In the genomic region with DNA sequence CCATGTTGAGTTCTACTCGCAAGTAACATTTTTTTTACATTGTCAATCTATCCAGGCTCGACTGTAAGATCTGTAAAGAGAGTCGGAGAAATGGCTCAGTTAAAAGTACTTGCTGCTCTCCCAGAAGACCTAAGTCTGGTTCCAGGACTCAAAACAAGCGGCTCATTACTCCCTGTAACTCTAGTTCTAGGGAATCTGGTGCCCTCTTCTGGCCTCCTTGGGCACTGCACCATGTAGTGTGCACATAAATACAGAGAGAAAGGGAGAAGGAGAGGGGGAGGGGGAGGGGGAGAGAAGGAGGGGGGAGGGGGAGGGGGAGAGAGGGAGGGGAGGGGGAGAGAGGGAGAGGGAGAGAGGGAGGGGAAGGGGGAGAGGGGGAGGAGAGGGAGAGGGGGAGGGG, we compare ENCODE assay signal across 17 mouse cellular contexts.
A peak's percentile ranks its signal among the peaks of the same experiment; 100 is the strongest.
DNase-seq lines count a peak whose midpoint lies in the region; TF ChIP-seq lines count a peak whose summit lies in the region.
"Had no signal": no experiment of that assay in that cellular context is flagged by ENCODE, and none has a peak within 500 bp of the region (broad histone marks: within the 10 kb centered on the region; RNA-seq: fewer than 3 reads in every experiment).

No protein-coding gene starts in this region.

- TF ChIP-seq CTCF in layer of hippocampus, adult 2 months (conservative IDR thresholded peaks at IDR 0.05) = peak; percentile 27; the same call in 1 of the 2 replicates
- no peak; the same call in 1 of the 2 replicates for TF ChIP-seq CTCF in gastrocnemius, adult 2 months (IDR thresholded peaks at IDR 0.05)

- H3K4me3 ChIP-seq in layer of hippocampus, adult 2 months = no peak overlapping the region
- H3K4me3 ChIP-seq in gastrocnemius, adult 2 months = no peak overlapping the region
- H3K4me3 ChIP-seq: heart, embryonic 13.5 days; hindbrain, embryonic 10.5 days; liver, embryonic 13.5 days; neural tube, embryonic 12.5 days had no signal

- no peak overlapping the region for H3K27ac ChIP-seq in layer of hippocampus, adult 2 months
- H3K27ac ChIP-seq in gastrocnemius, adult 2 months = no peak overlapping the region
- H3K27ac ChIP-seq: heart, embryonic 13.5 days; hindbrain, embryonic 10.5 days; liver, embryonic 13.5 days; macrophage; neural tube, embryonic 12.5 days had no signal

- intact Hi-C loops in gastrocnemius, adult 2 months (cut with DNase I) = no loop called here

- no peak for DNase-seq in layer of hippocampus, adult 2 months (ENCODE audit: low spot score in 2 of 2)
- DNase-seq in layer of hippocampus, adult 11-12 months (ENCODE audit: low spot score) = no peak
- DNase-seq in thymus, postnatal 4 days = peak; percentile 12
- DNase-seq in thymus, postnatal 14 days = no peak
- peak; percentile 91 for DNase-seq in R1 (ENCODE audit: low read depth, low spot score)
- DNase-seq in gastrocnemius, adult 2 months = no peak
- no peak for DNase-seq in spleen, postnatal 4 days (ENCODE audit: low spot score in 2 of 2)
- DNase-seq: cerebellum, adult 8-10 months; embryo, embryonic 11 days; gastrocnemius, postnatal 14 days; kidney, adult 18-20 months; liver, embryonic 13.5 days; midbrain, embryonic 14.5 days had no signal

Comparison
In these comparisons a context has a peak if more than half of its experiments do, and no peak if none do; other contexts are left out.
1. DNase-seq: peak in thymus, postnatal 4 days (single experiment) and R1 (single experiment); none in layer of hippocampus, adult 2 months (0 of 2), layer of hippocampus, adult 11-12 months (single experiment), thymus, postnatal 14 days (single experiment), gastrocnemius, adult 2 months (single experiment) and spleen, postnatal 4 days (0 of 2).